Mouse (Mus musculus) forebrain, embryonic 11.5 days (tissue): ENCODE results near the gene Tmem183a. TPM values are rescaled to one million over a fixed set of nuclear protein-coding genes. Genes with fewer than 3 reads are reported as not detected.

Source experiments
- ATAC-seq: fragments of 200-750 bp; cut with Nextera tagmentation; replicated peaks from 2 replicates; pipeline ENCODE4 v1.8.0; 2017; ENCODE audit warnings: moderate TSS enrichment; ENCODE audit not compliant: low FRiP score
- DNase-seq: peaks from one replicate; pipeline ENCODE4 v3.0.0-alpha.2; 2017; ENCODE audit warnings: low spot score
- H3K27ac ChIP-seq: fragments of 300-500 bp; sonication (generic); 2 replicates; pipeline ENCODE4 v1.5.1; 2014; ENCODE audit warnings: low read depth, low read length
- H3K27me3 ChIP-seq: fragments of 300-500 bp; sonication (generic); 2 replicates; pipeline ENCODE4 v1.6.1; 2014; ENCODE audit warnings: mild to moderate bottlenecking, low read length, mixed read lengths; ENCODE audit not compliant: control insufficient read depth, insufficient read depth
- H3K36me3 ChIP-seq: fragments of 300-500 bp; sonication (generic); 2 replicates; pipeline ENCODE4 v1.6.1; 2014; ENCODE audit warnings: mild to moderate bottlenecking, low read length, moderate library complexity, mixed read lengths; ENCODE audit not compliant: control insufficient read depth, insufficient read depth
- H3K4me1 ChIP-seq: fragments of 300-500 bp; sonication (generic); replicated peaks from 2 replicates; pipeline ENCODE4 v1.6.1; 2014; ENCODE audit warnings: low read length, mixed read lengths; ENCODE audit not compliant: control insufficient read depth, insufficient read depth
- H3K4me2 ChIP-seq: fragments of 300-500 bp; sonication (generic); 2 replicates; pipeline ENCODE4 v1.6.1; 2014; ENCODE audit warnings: low read depth, mild to moderate bottlenecking, low read length, moderate library complexity, mixed read lengths; ENCODE audit not compliant: severe bottlenecking
- H3K4me3 ChIP-seq: fragments of 300-500 bp; sonication (generic); 2 replicates; pipeline ENCODE4 v1.5.1; 2014; ENCODE audit warnings: low read depth, low read length
- H3K9ac ChIP-seq: fragments of 300-500 bp; sonication (generic); 2 replicates; pipeline ENCODE4 v1.6.1; 2014; ENCODE audit warnings: low read length
- H3K9me3 ChIP-seq: fragments of 300-500 bp; sonication (generic); 2 replicates; pipeline ENCODE4 v1.6.1; 2016; ENCODE audit warnings: low read length, mixed read lengths; ENCODE audit not compliant: control insufficient read depth
- WGBS: fragments of 180-500 bp; shearing (Covaris S2); extraction: QIAGEN DNeasy Blood & Tissue Kit; methylation state at CpG from one replicate; pipeline ENCODE4 v1.1.7; 2014; 5-methylcytosine and 5-hydroxymethylcytosine counted together
- polyA plus RNA-seq: library from polyadenylated mRNA; unstranded; fragments of >200 nt; fragmentation: Nextera tagmentation; extraction: Ambion mirVana; gene quantifications from 2 replicates; pipeline ENCODE4 v1.2.1, GENCODE M21; 2014

Gene Tmem183a
- polyA plus RNA-seq, 1 experiment from 2014 or later, result 133 TPM

GRCm38 (mm10) chr1:134385176-134385575 lies 23.4 kb upstream of the Tmem183a start:
- DNase-seq, result no peak

GRCm38 (mm10) chr1:134384581-134384980 lies 22.8 kb upstream of the Tmem183a start:
- Histone ChIP-seq H3K4me1 (no peaks in the 10 kb centered on the region), H3K27me3 (no peaks in the 10 kb centered on the region; the same call in 1 of the 2 replicates), H3K9ac (no peak overlapping the region), H3K36me3 (no peaks in the 10 kb centered on the region), H3K27ac (no peak overlapping the region), H3K9me3 (no peaks in the 10 kb centered on the region), H3K4me2 (no peak overlapping the region), H3K4me3 (no peak overlapping the region)
- DNase-seq (no peak), ATAC-seq (no peak)
- WGBS, result 82% methylated on average over 4 of the region's 4 CpGs

More at GRCm38 (mm10) chr1:134385176-134385575, 23.4 kb upstream of the Tmem183a start:
- Histone ChIP-seq H3K9me3 (no peaks in the 10 kb centered on the region), H3K36me3 (no peaks in the 10 kb centered on the region), H3K27ac (no peak overlapping the region), H3K4me1 (no peaks in the 10 kb centered on the region), H3K9ac (no peak overlapping the region), H3K27me3 (no peaks in the 10 kb centered on the region; the same call in 1 of the 2 replicates), H3K4me2 (no peak overlapping the region), H3K4me3 (no peak overlapping the region)
- ATAC-seq, result no peak

- Histone ChIP-seq H3K4me1 (no peaks in the 10 kb centered on the region), H3K4me2 (peak overlapping the region; percentile 37), H3K9ac (no peak overlapping the region), H3K9me3 (no peaks in the 10 kb centered on the region), H3K36me3 (no peaks in the 10 kb centered on the region), H3K27ac (no peak overlapping the region), H3K4me3 (peak overlapping the region; percentile 10; the same call in 1 of the 2 replicates), H3K27me3 (no peaks in the 10 kb centered on the region; the same call in 1 of the 2 replicates)
- ATAC-seq, result no peak
- no peak for DNase-seq
- 15% methylated on average over 19 of the region's 19 CpGs for WGBS
These were observed 20.2 kb upstream of the Tmem183a start for GRCm38 (mm10) chr1:134381795-134382625.

- ATAC-seq, result no peak
These were observed 19.3 kb upstream of the Tmem183a start for GRCm38 (mm10) chr1:134381051-134381450.

GRCm38 (mm10) chr1:134374124-134374523 lies 12.3 kb upstream of the Tmem183a start:
- Histone ChIP-seq H3K36me3 (no peaks in the 10 kb centered on the region), H3K9me3 (no peaks in the 10 kb centered on the region), H3K9ac (no peak overlapping the region), H3K4me1 (no peaks in the 10 kb centered on the region), H3K4me2 (no peak overlapping the region), H3K27me3 (no peaks in the 10 kb centered on the region), H3K27ac (no peak overlapping the region), H3K4me3 (no peak overlapping the region)
- ATAC-seq (no peak), DNase-seq (no peak)
- 85% methylated on average over 2 of the region's 2 CpGs for WGBS

More at GRCm38 (mm10) chr1:134381051-134381450, 19.3 kb upstream of the Tmem183a start:
- Histone ChIP-seq H3K4me3 (no peak overlapping the region), H3K4me1 (no peaks in the 10 kb centered on the region), H3K27ac (no peak overlapping the region), H3K36me3 (no peaks in the 10 kb centered on the region), H3K9ac (no peak overlapping the region), H3K27me3 (no peaks in the 10 kb centered on the region; the same call in 1 of the 2 replicates), H3K4me2 (no peak overlapping the region), H3K9me3 (no peaks in the 10 kb centered on the region)
- 78% methylated on average over 2 of the region's 2 CpGs for WGBS
- DNase-seq, result no peak

GRCm38 (mm10) chr1:134368777-134369337 lies 7.1 kb upstream of the Tmem183a start:
- Histone ChIP-seq H3K9me3 (no peaks in the 10 kb centered on the region), H3K9ac (no peak overlapping the region), H3K27me3 (no peaks in the 10 kb centered on the region), H3K27ac (no peak overlapping the region), H3K36me3 (no peaks in the 10 kb centered on the region), H3K4me2 (no peak overlapping the region), H3K4me1 (no peaks in the 10 kb centered on the region), H3K4me3 (no peak overlapping the region)
- ATAC-seq (no peak), DNase-seq (peak; percentile 61)
- WGBS, result 57% methylated on average over 9 of the region's 9 CpGs

GRCm38 (mm10) chr1:134365491-134365890 lies 3.7 kb upstream of the Tmem183a start:
- H3K9ac ChIP-seq, result no peak overlapping the region
- no peak overlapping the region for H3K4me2 ChIP-seq
- WGBS, result 70% methylated on average over 5 of the region's 5 CpGs
- no peak for ATAC-seq
- no peak overlapping the region for H3K4me3 ChIP-seq
- no peak for DNase-seq
- H3K4me1 ChIP-seq, result peaks cover 3% of the 10 kb centered on the region
- no peak overlapping the region for H3K27ac ChIP-seq
- no peaks in the 10 kb centered on the region for H3K36me3 ChIP-seq
- H3K9me3 ChIP-seq, result no peaks in the 10 kb centered on the region
- no peaks in the 10 kb centered on the region for H3K27me3 ChIP-seq

- Histone ChIP-seq H3K4me1 (peaks cover 3% of the 10 kb centered on the region), H3K27me3 (no peaks in the 10 kb centered on the region), H3K4me2 (no peak overlapping the region), H3K9ac (no peak overlapping the region), H3K27ac (no peak overlapping the region), H3K4me3 (no peak overlapping the region), H3K9me3 (no peaks in the 10 kb centered on the region), H3K36me3 (peaks cover 4% of the 10 kb centered on the region; the same call in 1 of the 2 replicates)
- DNase-seq, result no peak
- no peak for ATAC-seq
- 81% methylated on average over 4 of the region's 4 CpGs for WGBS
These were observed 1.4 kb upstream of the Tmem183a start for GRCm38 (mm10) chr1:134363194-134363593.
